Mouse (Mus musculus): ENCODE results near the gene Plekhg1. TPM values are rescaled to one million over a fixed set of nuclear protein-coding genes. Genes with fewer than 3 reads are reported as not detected.

Gene Plekhg1
- polyA plus RNA-seq, 2 experiments = 14.3 to 20.9 TPM

GRCm38 (mm10) chr10:3827368-3827767 is 87.2 kb downstream of the Plekhg1 start:
- H3K27me3 ChIP-seq (ENCODE audit: control insufficient read depth, insufficient read depth, low read length) = no peaks in the 10 kb centered on the region
- H3K4me1 ChIP-seq (ENCODE audit: control insufficient read depth, insufficient read depth, low read length) = peaks cover 36% of the 10 kb centered on the region
- DNase-seq (ENCODE audit: low spot score) (peak; percentile 45), ATAC-seq (ENCODE audit: low FRiP score, low read depth) (no peak)
- H3K27ac ChIP-seq (replicated peaks; ENCODE audit: low read depth, low read length) = no peak overlapping the region
- H3K4me3 ChIP-seq (replicated peaks; ENCODE audit: low read length) = no peak overlapping the region
- no peak overlapping the region for H3K4me2 ChIP-seq (replicated peaks; ENCODE audit: low read depth, low read length, severe bottlenecking)
- no peaks in the 10 kb centered on the region for H3K9me3 ChIP-seq (ENCODE audit: control insufficient read depth, low read length)
- 46% methylated on average over 1 of the region's 1 CpGs for WGBS
- TF ChIP-seq POLR2A (IDR thresholded peaks at IDR 0.05; ENCODE audit: borderline replicate concordance, extremely low read depth, insufficient read depth, insufficient read length) = no peak
- H3K36me3 ChIP-seq (ENCODE audit: control insufficient read depth, insufficient read depth, low read length) = no peaks in the 10 kb centered on the region; the same call in 1 of the 2 replicates
- no peak overlapping the region for H3K9ac ChIP-seq (ENCODE audit: low read depth, low read length, severe bottlenecking)

GRCm38 (mm10) chr10:3829472-3829871 is 89.3 kb downstream of the Plekhg1 start:
- no peaks in the 10 kb centered on the region for H3K27me3 ChIP-seq (ENCODE audit: control insufficient read depth, insufficient read depth, low read length)
- DNase-seq (ENCODE audit: low spot score) (peak; percentile 70), ATAC-seq (ENCODE audit: low FRiP score, low read depth) (peak; percentile 85)
- H3K4me1 ChIP-seq (ENCODE audit: control insufficient read depth, insufficient read depth, low read length) = peaks cover 35% of the 10 kb centered on the region
- no peak overlapping the region for H3K9ac ChIP-seq (ENCODE audit: low read depth, low read length, severe bottlenecking)
- no peak overlapping the region for H3K4me3 ChIP-seq (replicated peaks; ENCODE audit: low read length)
- H3K9me3 ChIP-seq (ENCODE audit: control insufficient read depth, low read length) = no peaks in the 10 kb centered on the region
- no peak overlapping the region for H3K27ac ChIP-seq (replicated peaks; ENCODE audit: low read depth, low read length)
- WGBS = 12% methylated on average over 5 of the region's 5 CpGs
- no peak for TF ChIP-seq POLR2A (IDR thresholded peaks at IDR 0.05; ENCODE audit: borderline replicate concordance, extremely low read depth, insufficient read depth, insufficient read length)
- no peak overlapping the region for H3K4me2 ChIP-seq (replicated peaks; ENCODE audit: low read depth, low read length, severe bottlenecking)
- no peaks in the 10 kb centered on the region; the same call in 1 of the 2 replicates for H3K36me3 ChIP-seq (ENCODE audit: control insufficient read depth, insufficient read depth, low read length)

- WGBS = 93% methylated on average over 1 of the region's 1 CpGs
- no peak overlapping the region for H3K27ac ChIP-seq (replicated peaks; ENCODE audit: low read depth, low read length)
Observed at GRCm38 (mm10) chr10:3830618-3831017, 90.5 kb downstream of the Plekhg1 start.

GRCm38 (mm10) chr10:3831597-3832351 is 91.6 kb downstream of the Plekhg1 start:
- H3K27me3 ChIP-seq (ENCODE audit: control insufficient read depth, insufficient read depth, low read length) = no peaks in the 10 kb centered on the region
- H3K4me3 ChIP-seq (replicated peaks; ENCODE audit: low read length) = no peak overlapping the region
- DNase-seq (ENCODE audit: low spot score) (no peak), ATAC-seq (ENCODE audit: low FRiP score, low read depth) (no peak)
- H3K9ac ChIP-seq (ENCODE audit: low read depth, low read length, severe bottlenecking) = no peak overlapping the region
- WGBS = 48% methylated on average over 11 of the region's 11 CpGs
- TF ChIP-seq POLR2A (IDR thresholded peaks at IDR 0.05; ENCODE audit: borderline replicate concordance, extremely low read depth, insufficient read depth, insufficient read length) = no peak
- no peaks in the 10 kb centered on the region for H3K9me3 ChIP-seq (ENCODE audit: control insufficient read depth, low read length)
- H3K36me3 ChIP-seq (ENCODE audit: control insufficient read depth, insufficient read depth, low read length) = no peaks in the 10 kb centered on the region
- peaks cover 39% of the 10 kb centered on the region for H3K4me1 ChIP-seq (ENCODE audit: control insufficient read depth, insufficient read depth, low read length)
- H3K4me2 ChIP-seq (replicated peaks; ENCODE audit: low read depth, low read length, severe bottlenecking) = no peak overlapping the region
- H3K27ac ChIP-seq (replicated peaks; ENCODE audit: low read depth, low read length) = no peak overlapping the region

More at GRCm38 (mm10) chr10:3830618-3831017, 90.5 kb downstream of the Plekhg1 start:
- Histone ChIP-seq H3K27me3 (ENCODE audit: control insufficient read depth, insufficient read depth, low read length) (no peaks in the 10 kb centered on the region), H3K9ac (ENCODE audit: low read depth, low read length, severe bottlenecking) (no peak overlapping the region), H3K4me2 (replicated peaks; ENCODE audit: low read depth, low read length, severe bottlenecking) (no peak overlapping the region), H3K4me3 (replicated peaks; ENCODE audit: low read length) (no peak overlapping the region), H3K4me1 (ENCODE audit: control insufficient read depth, insufficient read depth, low read length) (peaks cover 39% of the 10 kb centered on the region), H3K36me3 (ENCODE audit: control insufficient read depth, insufficient read depth, low read length) (no peaks in the 10 kb centered on the region; the same call in 1 of the 2 replicates), H3K9me3 (ENCODE audit: control insufficient read depth, low read length) (no peaks in the 10 kb centered on the region)
- TF ChIP-seq POLR2A (IDR thresholded peaks at IDR 0.05; ENCODE audit: borderline replicate concordance, extremely low read depth, insufficient read depth, insufficient read length) = no peak
- DNase-seq (ENCODE audit: low spot score) (no peak), ATAC-seq (ENCODE audit: low FRiP score, low read depth) (no peak)

- Histone ChIP-seq H3K4me2 (replicated peaks; ENCODE audit: low read depth, low read length, severe bottlenecking) (no peak overlapping the region), H3K9ac (ENCODE audit: low read depth, low read length, severe bottlenecking) (no peak overlapping the region), H3K27me3 (ENCODE audit: control insufficient read depth, insufficient read depth, low read length) (no peaks in the 10 kb centered on the region), H3K36me3 (ENCODE audit: control insufficient read depth, insufficient read depth, low read length) (no peaks in the 10 kb centered on the region), H3K27ac (replicated peaks; ENCODE audit: low read depth, low read length) (no peak overlapping the region), H3K4me3 (replicated peaks; ENCODE audit: low read length) (no peak overlapping the region), H3K9me3 (ENCODE audit: control insufficient read depth, low read length) (no peaks in the 10 kb centered on the region), H3K4me1 (ENCODE audit: control insufficient read depth, insufficient read depth, low read length) (peaks cover 32% of the 10 kb centered on the region)
- WGBS = 88% methylated on average over 1 of the region's 1 CpGs
- no peak for ATAC-seq (ENCODE audit: low FRiP score, low read depth)
- no peak for DNase-seq (ENCODE audit: low spot score)
- no peak for TF ChIP-seq POLR2A (IDR thresholded peaks at IDR 0.05; ENCODE audit: borderline replicate concordance, extremely low read depth, insufficient read depth, insufficient read length)
Observed at GRCm38 (mm10) chr10:3834060-3834459, 93.9 kb downstream of the Plekhg1 start.

Data from limb, embryonic 14.5 days (tissue).